Mouse (Mus musculus) myocyte (in vitro differentiated cells): Measurements from ENCODE around the gene Med12. TPM values are rescaled to one million over a fixed set of nuclear protein-coding genes. Genes with fewer than 3 reads are reported as not detected.

ENCODE experiments used
- H3K27me3 ChIP-seq: one replicate; pipeline ENCODE4 v1.6.1; 2011; ENCODE audit not compliant: control insufficient read depth, insufficient read depth, insufficient read length
- H3K36me3 ChIP-seq: one replicate; pipeline ENCODE4 v1.6.1; 2011; ENCODE audit not compliant: control insufficient read depth, insufficient read depth
- H3K4me2 ChIP-seq: one replicate; pipeline ENCODE4 v1.6.1; 2011; ENCODE audit warnings: low read depth, control low read depth
- H3K4me3 ChIP-seq: one replicate; pipeline ENCODE4 v1.5.1; 2011; ENCODE audit warnings: mild to moderate bottlenecking, control low read depth, moderate library complexity
- H3K79me2 ChIP-seq: one replicate; pipeline ENCODE4 v1.6.1; 2011; ENCODE audit not compliant: control insufficient read depth, insufficient read depth
- H3ac ChIP-seq: one replicate; pipeline ENCODE4 v1.6.1; 2011; ENCODE audit not compliant: control insufficient read depth, insufficient read length
- CEBPB ChIP-seq: IDR thresholded peaks from 2 replicates; pipeline ENCODE4 v1.6.1; 2011; ENCODE audit warnings: mild to moderate bottlenecking, moderate library complexity; ENCODE audit not compliant: poor library complexity, insufficient read depth, severe bottlenecking
- E2F4 ChIP-seq: IDR thresholded peaks from one replicate; pipeline ENCODE4 v1.6.1; 2011; ENCODE audit warnings: mild to moderate bottlenecking, control low read depth, moderate library complexity; ENCODE audit not compliant: insufficient read depth
- MAX ChIP-seq: IDR thresholded peaks from one replicate; pipeline ENCODE4 v1.6.1; 2011; ENCODE audit warnings: low read depth, mild to moderate bottlenecking, control low read depth
- MYOD1 ChIP-seq, 3 experiments: IDR thresholded peaks; one replicate each; pipeline ENCODE4 v1.6.1; 2011; ENCODE audit warnings: control low read depth in 2 of 3, low read depth in 2 of 3, mild to moderate bottlenecking in 2 of 3, moderate library complexity in 1 of 3; ENCODE audit not compliant: insufficient read length in 2 of 3, control insufficient read depth in 1 of 3
- MYOG ChIP-seq, 3 experiments: IDR thresholded peaks; one replicate each; pipeline ENCODE4 v1.6.1; 2011; ENCODE audit warnings: control low read depth in 2 of 3, low read depth in 2 of 3, mild to moderate bottlenecking in 2 of 3; ENCODE audit not compliant: insufficient read length in 2 of 3, control insufficient read depth in 1 of 3, insufficient read depth in 1 of 3
- POLR2A ChIP-seq: IDR thresholded peaks from one replicate; pipeline ENCODE4 v1.6.1; 2011; ENCODE audit warnings: low read depth, mild to moderate bottlenecking, control low read depth, moderate library complexity; ENCODE audit not compliant: insufficient read length
- POLR2AphosphoS2 ChIP-seq: IDR thresholded peaks from one replicate; pipeline ENCODE4 v1.6.1; 2011; ENCODE audit warnings: low read depth, control low read depth; ENCODE audit not compliant: insufficient read length
- REST ChIP-seq: IDR thresholded peaks from one replicate; pipeline ENCODE4 v1.6.1; 2011; ENCODE audit warnings: mild to moderate bottlenecking, control low read depth, moderate library complexity; ENCODE audit not compliant: insufficient read depth, insufficient read length
- SRF ChIP-seq: IDR thresholded peaks from one replicate; pipeline ENCODE4 v1.6.1; 2011; ENCODE audit warnings: low read depth; ENCODE audit not compliant: control insufficient read depth, insufficient read length
- TCF12 ChIP-seq: IDR thresholded peaks from one replicate; pipeline ENCODE4 v1.6.1; 2011; ENCODE audit warnings: mild to moderate bottlenecking, control low read depth; ENCODE audit not compliant: poor library complexity, insufficient read depth, severe bottlenecking
- TCF3 ChIP-seq: IDR thresholded peaks from one replicate; pipeline ENCODE4 v1.6.1; 2011; ENCODE audit warnings: low read depth, control low read depth; ENCODE audit not compliant: insufficient read length
- USF1 ChIP-seq: IDR thresholded peaks from one replicate; pipeline ENCODE4 v1.6.1; 2011; ENCODE audit warnings: low read depth, mild to moderate bottlenecking, control low read depth, moderate library complexity
- polyA plus RNA-seq: library from polyadenylated mRNA; unstranded; fragments of >200 nt; fragmentation: generic; extraction: Trizol; gene quantifications from one replicate; pipeline ENCODE4 v1.2.1, GENCODE M21; 2012; ENCODE audit warnings: missing spikeins

Med12 gene
- polyA plus RNA-seq, 1 experiment = 29.6 TPM

DNA sequence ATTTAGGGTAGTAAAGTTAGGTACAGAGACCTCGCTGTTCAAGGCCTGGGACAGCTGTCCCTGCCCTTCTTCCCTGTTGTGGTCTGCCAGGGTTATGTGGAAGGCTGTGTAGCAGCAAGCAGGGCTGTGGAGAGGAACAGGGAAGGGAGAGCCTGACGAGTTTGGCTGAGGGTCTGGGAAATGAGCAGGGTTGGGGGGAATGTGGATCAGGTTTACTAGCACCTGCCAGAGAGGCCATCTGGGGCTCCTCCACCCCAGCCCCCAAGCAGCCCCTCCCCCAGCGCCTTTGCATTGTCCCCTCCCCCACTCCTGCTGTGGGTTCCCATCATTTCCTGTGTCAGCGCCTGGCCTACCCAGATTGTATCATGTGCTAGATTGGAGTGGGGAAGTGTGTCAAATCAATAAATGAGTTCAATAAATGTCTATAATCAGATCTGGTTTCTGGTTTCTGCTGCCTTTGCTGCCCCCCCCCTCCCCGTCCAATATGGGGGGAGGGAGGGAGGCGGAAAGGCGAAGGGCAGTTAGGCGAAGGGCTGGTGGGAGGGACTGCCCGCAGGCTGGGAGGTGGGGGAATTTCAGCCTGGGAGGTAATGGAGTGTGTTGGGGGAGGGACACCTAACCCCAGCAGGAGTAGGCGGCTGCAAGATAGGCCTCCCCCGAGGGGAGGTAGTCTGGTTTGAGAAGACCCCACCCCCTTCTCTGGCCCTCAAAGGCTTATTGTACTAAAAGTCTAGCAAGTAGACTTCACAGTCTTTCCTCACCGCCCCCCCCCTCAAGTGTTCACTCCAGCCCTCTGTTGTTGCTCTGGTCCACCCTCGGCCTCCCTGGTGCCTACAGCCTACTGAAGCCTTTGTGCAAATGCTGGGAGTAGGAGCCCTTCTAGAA lies 13.1 kb upstream of the Med12 start:
- no peak overlapping the region for H3ac ChIP-seq
- H3K4me2 ChIP-seq = peak overlapping the region; percentile 3
- H3K36me3 ChIP-seq = no peaks in the 10 kb centered on the region
- H3K79me2 ChIP-seq = no peaks in the 10 kb centered on the region
- TF ChIP-seq MYOD1 (IDR thresholded peaks at IDR 0.05; ENCODE audit: control insufficient read depth in 1 of 3, insufficient read length in 2 of 3, low read depth in 2 of 3) = peak; percentile 69 to 94 (median 92)
- peak in 2 of 3 experiments; percentile 27 to 70 for TF ChIP-seq MYOG (IDR thresholded peaks at IDR 0.05; ENCODE audit: control insufficient read depth in 1 of 3, insufficient read depth in 1 of 3, insufficient read length in 2 of 3, low read depth in 2 of 3)
- TF ChIP-seq USF1 = no peak
- H3K4me3 ChIP-seq = no peak overlapping the region
- no peaks in the 10 kb centered on the region for H3K27me3 ChIP-seq

DNA sequence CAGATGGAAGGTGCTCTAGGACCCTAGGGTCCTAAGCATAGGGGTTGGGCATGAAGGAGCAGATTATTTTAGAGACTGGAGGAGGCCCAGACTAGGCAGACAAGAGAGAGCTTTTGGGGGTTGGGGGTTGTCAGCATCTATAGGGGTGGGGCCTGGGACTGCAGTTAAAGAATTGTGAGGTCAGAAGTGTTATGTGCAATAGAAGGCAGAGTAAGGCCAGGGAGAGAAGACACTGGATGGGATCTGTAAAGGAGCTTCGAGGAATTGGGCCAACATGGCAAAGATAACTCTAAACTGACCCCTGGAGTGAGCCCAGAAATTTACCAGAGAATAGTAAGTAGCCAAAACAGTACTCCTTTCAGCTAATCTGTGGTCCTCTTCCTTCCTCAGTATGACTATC lies 9.9 kb upstream of the Med12 start, which contains the start of gene Gm614:
Gm614 (minus strand) TSS at position 101 of the 400 bp plus-strand sequence.
- no peak for TF ChIP-seq POLR2A
- no peak for TF ChIP-seq POLR2AphosphoS2
- no peaks in the 10 kb centered on the region for H3K36me3 ChIP-seq
- H3ac ChIP-seq = no peak within 1 kb of the TSS
- H3K4me3 ChIP-seq = no peak within 1 kb of the TSS
- H3K4me2 ChIP-seq = no peak within 1 kb of the TSS
- no peaks in the 10 kb centered on the region for H3K27me3 ChIP-seq
- no peaks in the 10 kb centered on the region for H3K79me2 ChIP-seq

DNA sequence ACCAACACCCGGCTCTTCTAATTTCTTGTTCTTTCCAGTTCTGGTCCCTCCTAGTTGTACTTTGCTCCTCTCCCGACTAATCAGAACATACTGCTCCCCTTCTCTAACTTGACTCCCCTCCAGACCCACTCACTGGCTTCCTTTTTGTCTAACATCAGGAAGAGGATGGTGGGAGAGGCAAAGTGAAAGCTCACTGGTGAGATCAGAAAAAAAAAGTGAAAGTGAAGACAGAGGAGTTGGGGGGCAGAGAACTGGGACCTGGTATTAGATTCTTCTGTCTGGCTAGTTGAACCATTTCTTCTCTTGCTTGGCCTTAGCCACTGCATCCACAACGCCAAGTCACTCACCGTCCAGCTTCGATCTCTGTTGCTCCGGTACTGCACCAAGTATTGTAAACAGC lies 7.2 kb upstream of the Med12 start:
- Histone ChIP-seq H3K4me2 (no peak overlapping the region), H3K27me3 (no peaks in the 10 kb centered on the region)
- TF ChIP-seq E2F4 (no peak), MYOG (IDR thresholded peaks at IDR 0.05; ENCODE audit: control insufficient read depth in 1 of 3, insufficient read depth in 1 of 3, insufficient read length in 2 of 3, low read depth in 2 of 3) (no peak), POLR2A (no peak)

DNA sequence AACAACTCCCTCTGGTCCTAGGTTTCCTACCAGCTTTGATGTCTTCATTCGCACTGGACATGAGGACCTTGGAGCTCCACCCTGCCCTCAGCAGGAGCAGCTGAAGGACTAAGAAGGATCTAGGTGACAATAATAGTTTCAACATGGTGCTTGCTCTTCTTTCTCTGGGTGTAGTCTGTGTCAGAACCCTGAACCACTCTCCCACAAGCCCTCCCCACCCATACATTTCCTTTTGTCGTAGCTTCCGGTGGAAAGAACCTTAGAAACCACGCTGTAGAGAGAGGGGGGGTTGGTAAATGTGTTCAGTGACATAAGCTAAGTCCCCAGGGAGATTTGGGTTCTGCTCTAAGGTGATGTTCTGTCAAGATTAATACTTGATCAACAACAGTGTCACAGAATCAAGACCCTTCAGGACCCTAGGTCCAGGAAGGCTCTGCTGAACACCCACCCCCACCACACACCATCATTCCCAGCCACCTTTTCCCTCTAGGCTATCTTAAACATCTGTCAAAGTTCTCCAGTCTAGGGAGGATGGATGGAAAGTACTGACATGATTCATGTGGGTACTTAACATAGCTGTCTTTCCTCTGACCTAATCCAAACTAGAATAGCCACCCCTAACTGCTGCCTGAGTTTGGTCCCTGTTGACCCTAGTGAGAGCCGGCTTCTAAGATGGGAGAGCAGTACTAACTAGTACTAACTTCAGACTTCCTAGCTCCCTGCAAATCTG lies 5.6 kb upstream of the Med12 start, which contains the start of gene Il2rg:
Il2rg (minus strand) TSS at position 231 of the 730 bp plus-strand sequence.
- peak within 1 kb of the TSS; percentile 12 for H3K4me2 ChIP-seq
- H3K27me3 ChIP-seq = no peaks in the 10 kb centered on the region
- H3K4me3 ChIP-seq = no peak within 1 kb of the TSS

More for the DNA sequence above, 7.2 kb upstream of the Med12 start:
- H3K79me2 ChIP-seq = no peaks in the 10 kb centered on the region
- H3K36me3 ChIP-seq = no peaks in the 10 kb centered on the region
- H3ac ChIP-seq = no peak overlapping the region
- H3K4me3 ChIP-seq = no peak overlapping the region

DNA sequence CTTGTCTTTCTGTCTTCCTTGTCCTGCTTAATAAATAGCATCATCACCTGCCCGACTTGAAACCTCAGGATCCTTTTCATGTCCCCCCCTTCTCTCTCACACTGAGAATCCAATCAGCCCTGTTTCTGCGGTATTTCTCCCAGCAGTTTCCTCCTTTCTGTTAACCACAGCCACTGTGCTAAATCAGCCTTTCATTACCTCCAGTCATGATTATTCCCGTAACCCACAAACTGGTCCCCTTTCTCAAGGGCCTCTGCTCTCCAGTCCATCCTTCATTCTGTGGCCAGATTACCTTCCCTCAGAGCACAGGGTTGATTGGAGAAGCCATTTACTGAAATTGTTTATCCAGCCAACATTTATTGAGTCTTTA lies 5.1 kb upstream of the Med12 start, which contains the start of gene Gm20489:
Gm20489 (minus strand) TSS at position 269 of the 370 bp plus-strand sequence.
- Histone ChIP-seq H3ac (no peak within 1 kb of the TSS), H3K36me3 (no peaks in the 10 kb centered on the region), H3K27me3 (no peaks in the 10 kb centered on the region), H3K4me3 (no peak within 1 kb of the TSS), H3K4me2 (peak within 1 kb of the TSS; percentile 12), H3K79me2 (no peaks in the 10 kb centered on the region)
- no peak for TF ChIP-seq TCF12
- no peak for TF ChIP-seq MYOD1 (IDR thresholded peaks at IDR 0.05; ENCODE audit: control insufficient read depth in 1 of 3, insufficient read length in 2 of 3, low read depth in 2 of 3)
- TF ChIP-seq POLR2AphosphoS2 = no peak
- no peak for TF ChIP-seq CEBPB
- TF ChIP-seq MYOG (IDR thresholded peaks at IDR 0.05; ENCODE audit: control insufficient read depth in 1 of 3, insufficient read depth in 1 of 3, insufficient read length in 2 of 3, low read depth in 2 of 3) = no peak
- TF ChIP-seq POLR2A = no peak
- no peak for TF ChIP-seq SRF
- TF ChIP-seq REST = no peak
- TF ChIP-seq TCF3 = no peak
- TF ChIP-seq MAX = no peak
- no peak for TF ChIP-seq USF1
- TF ChIP-seq E2F4 = no peak

More for the DNA sequence above, 5.6 kb upstream of the Med12 start, which contains the start of gene Il2rg:
- Histone ChIP-seq H3K36me3 (no peaks in the 10 kb centered on the region), H3K79me2 (no peaks in the 10 kb centered on the region), H3ac (no peak within 1 kb of the TSS)
- TF ChIP-seq SRF = no peak
- TF ChIP-seq MYOG (IDR thresholded peaks at IDR 0.05; ENCODE audit: control insufficient read depth in 1 of 3, insufficient read depth in 1 of 3, insufficient read length in 2 of 3, low read depth in 2 of 3) = no peak
- no peak for TF ChIP-seq POLR2A
- TF ChIP-seq TCF12 = no peak
- TF ChIP-seq MYOD1 (IDR thresholded peaks at IDR 0.05; ENCODE audit: control insufficient read depth in 1 of 3, insufficient read length in 2 of 3, low read depth in 2 of 3) = no peak
- TF ChIP-seq USF1 = no peak
- no peak for TF ChIP-seq CEBPB
- no peak for TF ChIP-seq TCF3
- TF ChIP-seq MAX = no peak
- TF ChIP-seq E2F4 = no peak
- no peak for TF ChIP-seq REST
- no peak for TF ChIP-seq POLR2AphosphoS2
